Mouse (Mus musculus) cerebellum, adult 18-20 months (tissue): ENCODE data around the gene Gm5861.
"Not testable (repeated sequence)": the region's sequence is repeated elsewhere in the genome, so short reads cannot be mapped to it uniquely, and the experiment has no call there.

Experiments used
- DNase-seq, 2 experiments: peaks; one replicate each; pipeline ENCODE4 v3.0.0; 2021

Gm5861 gene

GRCm38 (mm10) chr5:11182772-11183171 is at the start of gene Gm5861:
TSS of gene Gm5861 (plus strand) at chr5:11183072.
- DNase-seq, result not testable (repeated sequence)

DNA sequence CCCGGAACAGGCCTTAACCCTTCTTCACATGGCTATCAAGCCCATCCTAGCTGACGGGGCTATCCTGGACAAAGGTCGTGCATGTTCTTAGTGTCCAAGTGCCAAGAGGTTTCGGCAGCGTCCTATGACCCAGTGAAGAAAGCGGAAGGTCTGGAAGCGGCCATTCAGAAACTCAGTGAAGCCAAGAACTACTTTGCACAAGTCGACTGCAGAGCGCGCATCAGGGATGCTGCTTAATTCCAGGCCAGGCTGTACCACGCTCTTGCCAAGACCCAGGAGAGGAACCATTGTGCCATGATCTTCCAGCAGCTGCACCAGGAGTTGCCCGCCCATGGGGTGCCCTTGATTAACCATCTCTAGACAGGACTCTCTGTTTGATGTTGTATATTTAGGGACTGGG is 44.8 kb upstream of the Gm5861 start:
- DNase-seq, result peak; percentile 0 to 3
